Mouse (Mus musculus): ENCODE measurements around the gene Ets2.

DNA sequence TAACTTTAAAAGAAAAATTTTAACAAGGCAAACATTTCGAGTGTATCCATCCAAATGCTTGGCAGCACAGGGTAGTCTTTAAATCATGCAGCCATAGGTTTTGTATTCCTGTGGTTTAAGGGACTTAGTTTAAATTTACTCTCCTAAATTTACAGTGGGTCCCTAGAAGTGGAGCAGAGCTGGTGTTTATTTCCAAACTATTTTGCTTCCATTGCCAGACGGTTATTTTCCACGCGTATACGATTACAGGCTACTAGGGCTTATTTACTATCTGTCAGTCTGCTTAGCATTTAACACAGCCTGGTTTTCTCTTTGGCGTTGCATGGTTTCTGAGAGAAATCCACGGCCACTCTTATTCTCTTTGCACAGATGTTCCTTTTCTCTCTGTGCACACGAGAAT lies 42.9 kb downstream of the Ets2 start:
- TF ChIP-seq CTCF (IDR thresholded peaks at IDR 0.05; ENCODE audit: extremely low read depth, insufficient read depth, insufficient read length, insufficient replicate concordance) (no peak), POLR2A (IDR thresholded peaks at IDR 0.05; ENCODE audit: low read depth, low read length) (no peak)

All from spleen, adult 2 months (tissue).